Mouse (Mus musculus): ENCODE results near the gene Tbc1d9. TPM values are rescaled to one million over a fixed set of nuclear protein-coding genes. Genes with fewer than 3 reads are reported as not detected.
A peak's percentile ranks its signal among the peaks of the same experiment; 100 is the strongest.

Gene Tbc1d9
- polyA plus RNA-seq, 1 experiment from 2014 or later, result 16.3 TPM

GRCm38 (mm10) chr8:83216520-83216919 lies 51.4 kb downstream of the Tbc1d9 start:
- Histone ChIP-seq H3K27me3 (no peaks in the 10 kb centered on the region), H3K4me1 (replicated peaks) (no peaks in the 10 kb centered on the region; the same call in 1 of the 2 replicates), H3K9ac (no peak overlapping the region), H3K4me2 (no peak overlapping the region), H3K27ac (replicated peaks) (0 out of 2 replicates have a peak overlapping the region, but pooled peaks have one; percentile 3), H3K36me3 (peaks cover 16% of the 10 kb centered on the region), H3K4me3 (no peak overlapping the region), H3K9me3 (no peaks in the 10 kb centered on the region)
- WGBS, result 81% methylated on average over 6 of the region's 6 CpGs
- ATAC-seq (ENCODE audit: low read depth), result no peak

DNA sequence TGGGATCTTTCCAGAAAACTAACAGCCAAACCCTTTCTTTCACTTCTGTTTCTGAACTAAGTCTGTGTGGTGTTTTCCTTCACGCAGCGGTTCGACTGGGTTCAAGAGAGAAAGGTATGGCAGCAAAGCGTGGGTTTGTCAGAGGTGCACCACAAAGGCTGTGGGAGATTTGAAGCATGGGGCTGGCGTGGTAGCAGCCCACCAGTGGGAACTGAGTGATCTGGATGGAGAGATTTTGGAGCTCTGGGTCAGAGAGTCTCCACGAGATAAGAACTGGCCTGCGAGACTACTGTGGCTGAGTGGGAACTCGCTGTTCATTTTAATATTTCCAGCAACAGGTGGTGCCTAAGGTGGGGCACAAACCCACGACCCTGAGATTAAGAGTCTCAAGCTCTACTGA lies 52.0 kb downstream of the Tbc1d9 start:
- Histone ChIP-seq H3K9ac (no peak overlapping the region), H3K4me1 (replicated peaks) (no peaks in the 10 kb centered on the region; the same call in 1 of the 2 replicates), H3K27ac (replicated peaks) (no peak overlapping the region), H3K27me3 (no peaks in the 10 kb centered on the region), H3K4me2 (no peak overlapping the region), H3K4me3 (no peak overlapping the region), H3K36me3 (peaks cover 9% of the 10 kb centered on the region), H3K9me3 (no peaks in the 10 kb centered on the region)
- 90% methylated on average over 9 of the region's 9 CpGs for WGBS
- no peak for ATAC-seq (ENCODE audit: low read depth)

DNA sequence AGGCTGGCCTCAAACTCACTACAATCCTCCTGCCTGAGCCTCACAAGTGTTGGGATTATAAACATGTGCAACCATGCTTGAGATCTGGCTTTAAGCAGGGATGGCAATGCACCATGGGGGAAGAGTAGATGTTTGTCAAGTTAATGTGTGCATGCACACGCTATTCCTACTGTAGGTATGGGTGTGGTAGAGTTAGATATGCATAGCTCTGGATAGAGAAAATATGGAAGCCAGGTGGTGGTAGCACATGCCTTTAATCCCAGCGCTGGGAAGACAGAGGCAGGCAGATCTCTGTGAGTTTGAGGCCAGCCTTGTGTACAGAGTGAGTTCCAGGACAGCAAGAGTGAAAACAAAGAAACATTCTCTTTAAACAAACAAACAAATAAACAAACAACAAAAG lies 52.7 kb downstream of the Tbc1d9 start:
- no peaks in the 10 kb centered on the region; the same call in 1 of the 2 replicates for H3K4me1 ChIP-seq (replicated peaks)
- ATAC-seq (ENCODE audit: low read depth), result no peak
- no peak overlapping the region for H3K27ac ChIP-seq (replicated peaks)
- WGBS, result 94% methylated on average over 2 of the region's 2 CpGs
- H3K9me3 ChIP-seq, result no peaks in the 10 kb centered on the region
- H3K36me3 ChIP-seq, result peaks cover 5% of the 10 kb centered on the region; the same call in 1 of the 2 replicates
- H3K4me3 ChIP-seq, result no peak overlapping the region
- no peak overlapping the region for H3K9ac ChIP-seq
- H3K27me3 ChIP-seq, result no peaks in the 10 kb centered on the region
- no peak overlapping the region for H3K4me2 ChIP-seq

GRCm38 (mm10) chr8:83219392-83219791 lies 54.2 kb downstream of the Tbc1d9 start:
- Histone ChIP-seq H3K9ac (no peak overlapping the region), H3K27ac (replicated peaks) (peak overlapping the region; percentile 33; the same call in 1 of the 2 replicates), H3K36me3 (no peaks in the 10 kb centered on the region), H3K4me2 (no peak overlapping the region), H3K27me3 (no peaks in the 10 kb centered on the region), H3K4me1 (replicated peaks) (no peaks in the 10 kb centered on the region; the same call in 1 of the 2 replicates), H3K4me3 (no peak overlapping the region), H3K9me3 (no peaks in the 10 kb centered on the region)
- 81% methylated on average over 8 of the region's 8 CpGs for WGBS
- ATAC-seq (ENCODE audit: low read depth), result no peak

DNA sequence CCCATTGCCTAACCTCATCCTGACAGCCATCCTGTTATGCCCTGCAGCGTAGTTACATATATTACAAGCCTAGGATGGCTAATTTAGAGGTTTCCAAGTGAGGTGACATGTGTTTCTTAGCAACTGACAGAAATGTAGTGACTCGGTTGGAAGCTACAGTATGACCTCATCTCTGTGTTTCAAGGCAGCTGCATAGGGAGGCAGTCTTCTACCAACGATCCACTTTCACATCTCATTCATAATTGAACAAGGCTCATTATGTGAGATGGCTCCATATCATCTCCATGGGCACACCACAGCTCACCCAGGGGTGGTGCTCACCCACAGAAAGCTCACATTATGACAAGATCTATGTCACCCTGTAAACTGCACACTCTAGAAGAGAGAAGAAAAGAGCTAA lies 55.6 kb downstream of the Tbc1d9 start:
- 71% methylated on average over 3 of the region's 3 CpGs for WGBS
- Histone ChIP-seq H3K36me3 (no peaks in the 10 kb centered on the region), H3K9me3 (no peaks in the 10 kb centered on the region), H3K4me2 (no peak overlapping the region), H3K4me1 (replicated peaks) (no peaks in the 10 kb centered on the region; the same call in 1 of the 2 replicates), H3K4me3 (no peak overlapping the region), H3K9ac (no peak overlapping the region), H3K27ac (replicated peaks) (peak overlapping the region; percentile 61; the same call in 1 of the 2 replicates), H3K27me3 (no peaks in the 10 kb centered on the region)
- ATAC-seq (ENCODE audit: low read depth), result no peak

GRCm38 (mm10) chr8:83224754-83225416 lies 59.7 kb downstream of the Tbc1d9 start:
- peak overlapping the region; percentile 57 for H3K27ac ChIP-seq (replicated peaks)
- no peak overlapping the region for H3K9ac ChIP-seq
- WGBS, result 35% methylated on average over 5 of the region's 5 CpGs
- no peaks in the 10 kb centered on the region; the same call in 1 of the 2 replicates for H3K4me1 ChIP-seq (replicated peaks)
- peak; percentile 85 for ATAC-seq (ENCODE audit: low read depth)
- H3K9me3 ChIP-seq, result no peaks in the 10 kb centered on the region
- H3K4me2 ChIP-seq, result no peak overlapping the region
- H3K27me3 ChIP-seq, result no peaks in the 10 kb centered on the region
- H3K4me3 ChIP-seq, result no peak overlapping the region
- no peaks in the 10 kb centered on the region for H3K36me3 ChIP-seq

DNA sequence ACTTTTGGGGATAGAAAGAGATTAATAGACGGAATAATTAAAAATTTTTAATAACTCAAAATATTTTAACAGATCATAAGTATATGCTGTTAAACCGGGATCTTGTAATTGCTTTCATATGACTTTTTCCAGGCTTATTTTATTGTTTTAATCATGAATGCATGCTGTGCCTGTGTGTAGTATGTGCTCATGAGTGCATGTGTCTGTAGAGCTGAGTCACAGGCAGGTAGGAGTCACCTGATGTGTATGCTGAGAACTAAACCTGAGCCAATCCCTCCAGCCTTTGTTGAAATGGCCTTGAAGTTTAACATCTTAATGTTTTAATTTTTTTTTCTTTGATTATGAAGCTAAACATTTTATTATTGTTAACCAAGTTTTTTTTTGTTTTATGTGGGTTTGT lies 60.4 kb downstream of the Tbc1d9 start:
- Histone ChIP-seq H3K27ac (replicated peaks) (no peak overlapping the region), H3K4me1 (replicated peaks) (no peaks in the 10 kb centered on the region; the same call in 1 of the 2 replicates), H3K4me2 (no peak overlapping the region), H3K36me3 (no peaks in the 10 kb centered on the region), H3K9ac (no peak overlapping the region), H3K27me3 (no peaks in the 10 kb centered on the region), H3K4me3 (no peak overlapping the region), H3K9me3 (no peaks in the 10 kb centered on the region)
- no peak for ATAC-seq (ENCODE audit: low read depth)
- 83% methylated on average over 2 of the region's 2 CpGs for WGBS

GRCm38 (mm10) chr8:83227336-83227735 lies 62.2 kb downstream of the Tbc1d9 start:
- Histone ChIP-seq H3K4me3 (no peak overlapping the region), H3K9me3 (no peaks in the 10 kb centered on the region), H3K4me1 (replicated peaks) (no peaks in the 10 kb centered on the region; the same call in 1 of the 2 replicates), H3K27me3 (no peaks in the 10 kb centered on the region), H3K9ac (no peak overlapping the region), H3K27ac (replicated peaks) (no peak overlapping the region), H3K36me3 (no peaks in the 10 kb centered on the region), H3K4me2 (no peak overlapping the region)
- 87% methylated on average over 5 of the region's 5 CpGs for WGBS
- no peak for ATAC-seq (ENCODE audit: low read depth)

DNA sequence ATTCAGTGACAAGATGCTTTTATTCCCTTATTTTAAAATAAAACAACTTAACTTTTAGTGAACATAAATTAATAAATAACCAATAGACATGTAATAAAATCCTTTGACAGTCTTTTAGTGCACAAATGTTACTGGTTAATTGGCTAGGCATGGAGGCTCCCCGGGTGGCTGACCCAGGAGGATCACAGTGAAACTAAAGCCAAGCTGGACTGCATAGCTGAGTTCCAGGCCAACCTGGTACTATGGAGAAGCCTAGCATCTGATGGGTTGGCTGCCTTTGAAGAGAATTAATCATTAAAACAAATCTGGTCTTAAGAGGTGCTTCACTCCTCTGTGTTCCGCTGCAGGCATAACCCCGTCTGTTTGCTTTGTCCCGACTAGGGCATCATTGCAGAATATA lies 67.9 kb downstream of the Tbc1d9 start:
- Histone ChIP-seq H3K9me3 (no peaks in the 10 kb centered on the region), H3K27me3 (no peaks in the 10 kb centered on the region), H3K4me3 (no peak overlapping the region), H3K9ac (no peak overlapping the region), H3K4me1 (replicated peaks) (no peaks in the 10 kb centered on the region), H3K27ac (replicated peaks) (no peak overlapping the region), H3K4me2 (no peak overlapping the region), H3K36me3 (peaks cover 24% of the 10 kb centered on the region)
- WGBS, result 86% methylated on average over 4 of the region's 4 CpGs
- no peak for ATAC-seq (ENCODE audit: low read depth)

GRCm38 (mm10) chr8:83239341-83239740 lies 74.2 kb downstream of the Tbc1d9 start:
- no peak for ATAC-seq (ENCODE audit: low read depth)
- Histone ChIP-seq H3K4me3 (no peak overlapping the region), H3K9ac (no peak overlapping the region), H3K27me3 (no peaks in the 10 kb centered on the region), H3K9me3 (no peaks in the 10 kb centered on the region), H3K4me1 (replicated peaks) (no peaks in the 10 kb centered on the region), H3K27ac (replicated peaks) (no peak overlapping the region), H3K4me2 (no peak overlapping the region), H3K36me3 (peaks cover 40% of the 10 kb centered on the region)

DNA sequence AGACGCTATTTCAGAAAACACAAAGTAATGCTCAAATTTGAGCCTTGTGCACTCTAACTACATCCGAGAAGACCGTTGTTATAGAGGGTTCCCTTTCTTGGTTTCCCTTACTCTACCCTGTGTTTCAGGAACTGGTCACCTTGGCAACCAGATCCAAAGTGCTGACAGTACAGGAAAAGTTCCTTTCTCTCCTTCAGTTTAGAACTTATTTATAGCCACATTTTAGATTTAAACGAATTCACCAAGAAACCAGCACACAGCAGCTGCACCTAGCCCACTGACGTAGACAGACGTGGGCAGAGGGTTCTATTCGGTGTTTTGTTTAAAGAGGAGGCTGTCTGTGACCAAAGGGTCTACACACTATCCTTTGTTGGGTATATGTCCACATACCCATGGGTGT lies 79.0 kb downstream of the Tbc1d9 start:
- Histone ChIP-seq H3K36me3 (peaks cover 37% of the 10 kb centered on the region), H3K4me3 (no peak overlapping the region), H3K9me3 (no peaks in the 10 kb centered on the region), H3K4me1 (replicated peaks) (no peaks in the 10 kb centered on the region), H3K27ac (replicated peaks) (no peak overlapping the region), H3K27me3 (no peaks in the 10 kb centered on the region), H3K4me2 (no peak overlapping the region), H3K9ac (no peak overlapping the region)
- no peak for ATAC-seq (ENCODE audit: low read depth)
- WGBS, result 92% methylated on average over 7 of the region's 7 CpGs

- Histone ChIP-seq H3K27me3 (no peaks in the 10 kb centered on the region), H3K36me3 (peaks cover 59% of the 10 kb centered on the region)
Observed at GRCm38 (mm10) chr8:83250858-83251257, 85.7 kb downstream of the Tbc1d9 start.

More at GRCm38 (mm10) chr8:83250858-83251257, 85.7 kb downstream of the Tbc1d9 start:
- Histone ChIP-seq H3K4me2 (no peak overlapping the region), H3K9ac (no peak overlapping the region), H3K4me1 (replicated peaks) (no peaks in the 10 kb centered on the region), H3K9me3 (no peaks in the 10 kb centered on the region), H3K4me3 (no peak overlapping the region), H3K27ac (replicated peaks) (no peak overlapping the region)
- WGBS, result 95% methylated on average over 6 of the region's 6 CpGs
- no peak for ATAC-seq (ENCODE audit: low read depth)

Measured in neural tube, embryonic 13.5 days (tissue).